Mouse (Mus musculus) lung, postnatal 0 days (tissue): ENCODE data around the gene Mgll. TPM values are rescaled to one million over a fixed set of nuclear protein-coding genes. Genes with fewer than 3 reads are reported as not detected.

ENCODE experiments used
- ATAC-seq: fragments of 200-750 bp; cut with Nextera tagmentation; 2 replicates; pipeline ENCODE4 v1.8.0; 2017; ENCODE audit warnings: moderate library complexity
- DNase-seq: peaks from one replicate; pipeline ENCODE4 v3.0.0-alpha.2; 2016; ENCODE audit warnings: low spot score
- H3K27ac ChIP-seq: fragments of 300-500 bp; sonication (generic); 2 replicates; pipeline ENCODE4 v1.5.1; 2014; ENCODE audit warnings: antibody characterized with exemption, mild to moderate bottlenecking, low read length, mixed read lengths
- H3K27me3 ChIP-seq: fragments of 300-500 bp; sonication (generic); replicated peaks from 2 replicates; pipeline ENCODE4 v1.6.1; 2014; ENCODE audit warnings: low read length, mixed read lengths; ENCODE audit not compliant: insufficient read depth
- H3K36me3 ChIP-seq: fragments of 300-500 bp; sonication (generic); 2 replicates; pipeline ENCODE4 v1.6.1; 2014; ENCODE audit warnings: low read length, mixed read lengths; ENCODE audit not compliant: insufficient read depth
- H3K4me1 ChIP-seq: fragments of 300-500 bp; sonication (generic); 2 replicates; pipeline ENCODE4 v1.6.1; 2014; ENCODE audit warnings: antibody characterized with exemption, low read depth, low read length, mixed read lengths; ENCODE audit not compliant: insufficient read depth
- H3K4me2 ChIP-seq: fragments of 300-500 bp; sonication (generic); replicated peaks from 2 replicates; pipeline ENCODE4 v1.6.1; 2014; ENCODE audit warnings: low read depth, mild to moderate bottlenecking, low read length, moderate library complexity, mixed read lengths
- H3K4me3 ChIP-seq: fragments of 300-500 bp; sonication (generic); 2 replicates; pipeline ENCODE4 v1.5.1; 2014; ENCODE audit warnings: low read depth, low read length
- H3K9ac ChIP-seq: fragments of 300-500 bp; sonication (generic); replicated peaks from 2 replicates; pipeline ENCODE4 v1.6.1; 2014; ENCODE audit warnings: low read depth, mild to moderate bottlenecking
- H3K9me3 ChIP-seq: fragments of 300-500 bp; sonication (generic); 2 replicates; pipeline ENCODE4 v1.6.1; 2016; ENCODE audit warnings: low read length, mixed read lengths
- CTCF ChIP-seq: IDR thresholded peaks from 2 replicates; pipeline ENCODE4 v1.5.1; 2016; ENCODE audit warnings: antibody characterized with exemption, mild to moderate bottlenecking
- EP300 ChIP-seq: IDR thresholded peaks from 2 replicates; pipeline ENCODE4 v1.6.1; 2016; ENCODE audit warnings: antibody characterized with exemption, mild to moderate bottlenecking, control low read depth
- WGBS: fragments of 180-500 bp; shearing (Covaris S2); extraction: QIAGEN DNeasy Blood & Tissue Kit; methylation state at CpG from one replicate; pipeline ENCODE4 v1.1.7; 2014; 5-methylcytosine and 5-hydroxymethylcytosine counted together
- polyA plus RNA-seq: library from polyadenylated mRNA; unstranded; fragments of >200 nt; fragmentation: Nextera tagmentation; extraction: Ambion mirVana; gene quantifications from 2 replicates; pipeline ENCODE4 v1.2.1, GENCODE M21; 2015

Mgll gene
- polyA plus RNA-seq, 1 experiment from 2014 or later: 123 TPM

- no peak overlapping the region for H3K27ac ChIP-seq
- no peak for TF ChIP-seq CTCF
- TF ChIP-seq EP300: no peak
- no peak overlapping the region for H3K4me3 ChIP-seq
- H3K36me3 ChIP-seq: no peaks in the 10 kb centered on the region
- no peaks in the 10 kb centered on the region for H3K4me1 ChIP-seq
- peak; percentile 33 for DNase-seq
- peak; percentile 7; the same call in 1 of the 2 replicates for ATAC-seq
- H3K9me3 ChIP-seq: no peaks in the 10 kb centered on the region
- WGBS: 65% methylated on average over 13 of the region's 13 CpGs
- no peaks in the 10 kb centered on the region for H3K27me3 ChIP-seq
- H3K9ac ChIP-seq: no peak overlapping the region
- H3K4me2 ChIP-seq: no peak overlapping the region
Observed at GRCm38 (mm10) chr6:88827395-88828205, 103.4 kb downstream of the Mgll start.

- H3K4me1 ChIP-seq: no peaks in the 10 kb centered on the region
- no peak for ATAC-seq
Observed at GRCm38 (mm10) chr6:88828206-88829009, 104.2 kb downstream of the Mgll start.

GRCm38 (mm10) chr6:88829579-88829978, 105.4 kb downstream of the Mgll start:
- Histone ChIP-seq H3K27ac (no peak overlapping the region), H3K27me3 (no peaks in the 10 kb centered on the region), H3K4me2 (no peak overlapping the region), H3K9ac (no peak overlapping the region), H3K4me1 (no peaks in the 10 kb centered on the region), H3K36me3 (no peaks in the 10 kb centered on the region), H3K4me3 (no peak overlapping the region), H3K9me3 (no peaks in the 10 kb centered on the region)
- TF ChIP-seq EP300: no peak
- TF ChIP-seq CTCF: no peak
- 89% methylated on average over 4 of the region's 4 CpGs for WGBS
- ATAC-seq (no peak), DNase-seq (no peak)

More at GRCm38 (mm10) chr6:88828206-88829009, 104.2 kb downstream of the Mgll start:
- Histone ChIP-seq H3K36me3 (no peaks in the 10 kb centered on the region), H3K27me3 (no peaks in the 10 kb centered on the region), H3K9ac (no peak overlapping the region), H3K4me3 (no peak overlapping the region), H3K27ac (no peak overlapping the region), H3K4me2 (no peak overlapping the region), H3K9me3 (no peaks in the 10 kb centered on the region)
- WGBS: 67% methylated on average over 15 of the region's 15 CpGs
- no peak for DNase-seq
- no peak for TF ChIP-seq EP300
- TF ChIP-seq CTCF: no peak

- Histone ChIP-seq H3K36me3 (no peaks in the 10 kb centered on the region), H3K27me3 (no peaks in the 10 kb centered on the region), H3K4me2 (no peak overlapping the region), H3K4me1 (no peaks in the 10 kb centered on the region), H3K9ac (no peak overlapping the region), H3K4me3 (no peak overlapping the region), H3K27ac (no peak overlapping the region), H3K9me3 (no peaks in the 10 kb centered on the region)
- no peak for DNase-seq
- 83% methylated on average over 6 of the region's 6 CpGs for WGBS
- TF ChIP-seq CTCF (no peak), EP300 (no peak)
- ATAC-seq: no peak
Observed at GRCm38 (mm10) chr6:88830112-88830702, 106.0 kb downstream of the Mgll start.

GRCm38 (mm10) chr6:88831456-88831855, 107.2 kb downstream of the Mgll start:
- Histone ChIP-seq H3K9me3 (no peaks in the 10 kb centered on the region), H3K4me3 (no peak overlapping the region), H3K36me3 (0 out of 2 replicates have a peak, but pooled peaks cover 9% of the 10 kb centered on the region), H3K9ac (no peak overlapping the region), H3K4me2 (no peak overlapping the region), H3K27me3 (no peaks in the 10 kb centered on the region), H3K27ac (no peak overlapping the region), H3K4me1 (no peaks in the 10 kb centered on the region)
- WGBS: 26% methylated on average over 8 of the region's 8 CpGs
- ATAC-seq: peak; percentile 37
- TF ChIP-seq CTCF (peak; percentile 92), EP300 (no peak)
- DNase-seq: peak; percentile 91

- no peak overlapping the region for H3K4me2 ChIP-seq
- no peak for ATAC-seq
- WGBS: 82% methylated on average over 5 of the region's 5 CpGs
- H3K36me3 ChIP-seq: peaks cover 15% of the 10 kb centered on the region; the same call in 1 of the 2 replicates
- no peaks in the 10 kb centered on the region for H3K4me1 ChIP-seq
- H3K4me3 ChIP-seq: no peak overlapping the region
- DNase-seq: peak; percentile 43
- TF ChIP-seq EP300: no peak
- TF ChIP-seq CTCF: no peak
- H3K9me3 ChIP-seq: no peaks in the 10 kb centered on the region
- H3K27me3 ChIP-seq: no peaks in the 10 kb centered on the region
- H3K27ac ChIP-seq: no peak overlapping the region
- no peak overlapping the region for H3K9ac ChIP-seq
Observed at GRCm38 (mm10) chr6:88832663-88833062, 108.5 kb downstream of the Mgll start.
